Mouse (Mus musculus): Measurements from ENCODE around the gene Slc22a6.

GRCm38 (mm10) chr19:8586350-8586749, 31.5 kb upstream of the Slc22a6 start:
- TF ChIP-seq CTCF (IDR thresholded peaks at IDR 0.05; ENCODE audit: insufficient read depth, low read length) (no peak), POLR2A (IDR thresholded peaks at IDR 0.05; ENCODE audit: borderline replicate concordance, extremely low read depth, low read depth, low read length) (no peak)
